In the genomic region with DNA sequence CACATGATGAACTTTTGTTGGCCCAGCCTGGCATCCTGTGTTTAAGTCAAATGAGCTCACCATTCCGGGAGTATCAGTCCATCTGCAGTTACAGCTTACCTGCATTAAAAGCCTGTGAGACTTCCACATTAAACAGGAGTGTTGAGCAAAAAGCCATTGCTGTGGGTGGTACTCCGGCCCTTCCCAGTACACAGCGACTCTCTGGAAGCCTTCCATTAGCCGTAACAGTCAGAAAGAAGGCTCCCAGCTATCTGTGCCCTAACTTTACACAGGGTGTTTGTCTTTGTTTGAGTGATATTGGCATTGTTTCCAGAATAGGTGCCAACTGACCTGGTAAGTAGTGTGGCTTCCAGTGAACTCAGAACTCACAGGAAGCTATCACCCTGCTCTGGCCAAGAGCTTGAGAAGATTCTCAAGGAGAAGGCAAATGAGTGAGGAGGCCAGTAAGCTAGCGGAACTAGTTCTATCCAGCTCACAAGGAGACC, we compare ENCODE assay signal across 24 mouse cellular contexts. TPM values are rescaled to one million over a fixed set of nuclear protein-coding genes. Genes with fewer than 3 reads are reported as not detected.
"Had no signal": no experiment of that assay in that cellular context is flagged by ENCODE, and none has a peak within 500 bp of the region (broad histone marks: within the 10 kb centered on the region; RNA-seq: fewer than 3 reads in every experiment).

No protein-coding gene starts in this region.

- H3K4me3 ChIP-seq: lung, embryonic 15.5 days; megakaryocyte, embryonic 14.5 days; midbrain, embryonic 13.5 days; midbrain, embryonic 15.5 days; neural tube, embryonic 12.5 days; stomach, embryonic 15.5 days had no signal

- H3K4me1 ChIP-seq: stomach, embryonic 15.5 days had no signal

- H3K36me3 ChIP-seq: lung, embryonic 15.5 days; midbrain, embryonic 13.5 days; midbrain, embryonic 15.5 days; neural tube, embryonic 12.5 days; stomach, embryonic 15.5 days had no signal

- H3K27me3 ChIP-seq: lung, embryonic 15.5 days; midbrain, embryonic 13.5 days; midbrain, embryonic 15.5 days; neural tube, embryonic 12.5 days; stomach, embryonic 15.5 days had no signal

- DNase-seq: liver, postnatal 0 days; lung, adult 2 months; lung, postnatal 14 days; lung, postnatal 36 days; right cerebral cortex, postnatal 14 days; thymus, postnatal 14 days; thymus, postnatal 36 days had no signal

- H3K27ac ChIP-seq: lung, embryonic 15.5 days; macrophage; midbrain, embryonic 13.5 days; midbrain, embryonic 15.5 days; neural tube, embryonic 12.5 days; stomach, embryonic 15.5 days; stomach, postnatal 0 days had no signal

RNA-seq across cellular contexts. Expression of a gene that starts 31.5 kb away (rescaled TPM):
- total RNA-seq: megakaryocyte progenitor cell, adult 5-6 weeks; midbrain, postnatal 0 days; monocyte, adult 5-6 weeks; neutrophil, adult 5-6 weeks had no signal
- polyA plus RNA-seq: liver, postnatal 0 days; lung, adult 2 months; lung, embryonic 15.5 days; lung, postnatal 0 days; macrophage; midbrain, embryonic 11.5 days; midbrain, embryonic 13.5 days; midbrain, embryonic 15.5 days; neural tube, embryonic 12.5 days; neural tube, embryonic 14.5 days; spleen, adult 2 months; stomach, embryonic 15.5 days; stomach, postnatal 0 days; thymus, postnatal 0 days had no signal
